Mouse (Mus musculus) heart, adult 2 months (tissue): Measurements from ENCODE around the gene Dglucy. TPM values are rescaled to one million over a fixed set of nuclear protein-coding genes. Genes with fewer than 3 reads are reported as not detected.
"Not testable (repeated sequence)": the region's sequence is repeated elsewhere in the genome, so short reads cannot be mapped to it uniquely, and the experiment has no call there.

ENCODE experiments used
- DNase-seq, 2 experiments: peaks; one replicate each; pipeline ENCODE4 v3.0.0; 2021
- H3K27ac ChIP-seq: fragments of 200-600 bp; 2 replicates; pipeline ENCODE4 v1.8.1; 2022
- H3K27me3 ChIP-seq: fragments of 200-500 bp; 2 replicates; pipeline ENCODE4 v1.6.1; 2012; ENCODE audit warnings: mild to moderate bottlenecking, low read length, inconsistent platforms, mixed read lengths; ENCODE audit not compliant: control insufficient read depth, insufficient read depth
- H3K36me3 ChIP-seq: fragments of 200-500 bp; 2 replicates; pipeline ENCODE4 v1.6.1; 2012; ENCODE audit warnings: low read length, inconsistent platforms; ENCODE audit not compliant: control insufficient read depth, insufficient read depth
- H3K4me1 ChIP-seq: fragments of 200-500 bp; 2 replicates; pipeline ENCODE4 v1.6.1; 2011; ENCODE audit warnings: low read length; ENCODE audit not compliant: control insufficient read depth, insufficient read depth
- H3K4me3 ChIP-seq: fragments of 200-600 bp; 2 replicates; pipeline ENCODE4 v1.8.1; 2022
- H3K79me2 ChIP-seq: fragments of 200-500 bp; replicated peaks from 2 replicates; pipeline ENCODE4 v1.6.1; 2012; ENCODE audit warnings: mild to moderate bottlenecking, inconsistent platforms, low read length, moderate library complexity, mixed read lengths; ENCODE audit not compliant: control insufficient read depth, insufficient read depth
- H3K9ac ChIP-seq: fragments of 200-500 bp; 2 replicates; pipeline ENCODE4 v1.6.1; 2012; ENCODE audit warnings: low read depth, mild to moderate bottlenecking, control low read depth, inconsistent platforms, low read length, mixed read lengths
- CTCF ChIP-seq: fragments of 200-600 bp; IDR thresholded peaks from 2 replicates; pipeline ENCODE4 v1.8.1; 2022; ENCODE audit warnings: antibody characterized with exemption, mild to moderate bottlenecking, moderate library complexity
- EP300 ChIP-seq: fragments of 200-500 bp; IDR thresholded peaks from 2 replicates; pipeline ENCODE4 v1.6.1; 2011; ENCODE audit warnings: low read depth, low read length, control low read depth; ENCODE audit not compliant: insufficient read depth
- POLR2A ChIP-seq: fragments of 200-500 bp; IDR thresholded peaks from 2 replicates; pipeline ENCODE4 v1.6.1; 2011; ENCODE audit warnings: mild to moderate bottlenecking, low read depth, low read length, control low read depth; ENCODE audit not compliant: insufficient read depth
- WGBS: fragments of 180-500 bp; shearing (Covaris S2); methylation state at CpG from one replicate; pipeline ENCODE4 v1.1.7; 2018; 5-methylcytosine and 5-hydroxymethylcytosine counted together
- intact Hi-C: fragments of 180-260 bp; cut with DNase I; formaldehyde crosslinking; loops from one replicate; pipeline ENCODE4 v1.15.1; 2025
- polyA plus RNA-seq: library from polyadenylated mRNA; depleted of rRNA; stranded (reverse); fragments of >200 nt; gene quantifications from 2 replicates; pipeline ENCODE4 v1.2.3, GENCODE M21; 2012
- total RNA-seq, 2 experiments: library from RNA; stranded (reverse); gene quantifications; 2 replicates each; pipeline ENCODE4 v1.2.3; 2021

The Dglucy gene
- total and polyA plus RNA-seq, 3 experiments, result 36.8 to 64.0 (median 60.9) TPM

DNA sequence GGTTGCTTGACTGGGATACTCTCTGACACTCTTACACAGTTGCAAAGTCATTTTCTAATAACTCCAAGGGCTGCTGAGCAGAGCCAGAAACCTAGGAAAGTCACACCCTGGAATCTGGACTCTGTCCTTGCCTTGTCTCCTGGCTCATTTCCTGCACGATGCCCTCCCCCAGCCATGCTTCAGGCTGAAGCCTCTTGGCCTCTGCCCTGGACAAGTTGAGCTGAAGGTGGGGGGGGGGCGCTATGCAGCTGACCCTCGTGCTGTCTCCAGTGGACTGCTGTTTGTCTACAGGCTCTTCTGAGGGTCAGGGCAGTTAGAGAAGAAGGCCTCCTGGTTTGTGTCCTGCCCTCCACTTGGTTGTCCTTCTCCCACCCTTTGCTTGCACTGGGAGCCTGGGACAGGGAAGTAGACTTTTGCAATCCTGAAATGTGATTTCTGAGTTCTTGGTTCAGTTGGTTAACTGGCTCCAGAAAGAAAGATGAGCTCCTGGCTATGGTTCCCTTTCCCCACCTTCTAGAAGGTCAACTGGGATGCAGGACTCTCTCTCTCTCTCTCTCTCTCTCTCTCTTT is 11.2 kb downstream of the Dglucy start:
- Histone ChIP-seq H3K27me3 (no peaks in the 10 kb centered on the region), H3K9ac (no peak overlapping the region), H3K4me1 (peaks cover 3% of the 10 kb centered on the region), H3K4me3 (no peak overlapping the region), H3K36me3 (no peaks in the 10 kb centered on the region; the same call in 1 of the 2 replicates), H3K79me2 (no peaks in the 10 kb centered on the region), H3K27ac (peak overlapping the region; percentile 16)
- TF ChIP-seq CTCF (no peak), EP300 (no peak), POLR2A (no peak)
- intact Hi-C loops, result no loop called here
- 21% methylated on average over 3 of the region's 3 CpGs for WGBS
- peak; percentile 30 to 50 for DNase-seq

DNA sequence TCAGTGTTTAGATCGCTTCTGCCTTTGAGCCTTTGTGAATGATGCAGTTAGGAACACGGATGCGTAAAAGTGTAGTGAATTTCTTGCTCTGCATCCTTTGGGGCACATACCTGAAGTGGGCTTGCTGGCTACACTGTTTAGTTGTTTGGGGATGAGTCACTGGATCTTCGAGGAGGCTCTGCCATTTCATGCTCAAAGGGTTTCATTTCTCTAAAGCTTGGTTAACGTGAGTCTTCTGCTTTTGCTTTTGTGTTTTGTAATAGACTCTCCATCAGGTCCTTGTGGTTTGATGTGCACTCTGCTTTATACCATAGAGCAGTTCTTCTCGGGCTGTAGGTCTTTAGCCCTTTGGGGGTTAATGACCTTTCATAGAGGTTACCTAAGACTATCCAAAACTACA is 12.6 kb downstream of the Dglucy start:
- Histone ChIP-seq H3K4me1 (peaks cover 3% of the 10 kb centered on the region), H3K27me3 (no peaks in the 10 kb centered on the region), H3K9ac (no peak overlapping the region), H3K36me3 (no peaks in the 10 kb centered on the region; the same call in 1 of the 2 replicates), H3K4me3 (no peak overlapping the region), H3K79me2 (no peaks in the 10 kb centered on the region), H3K27ac (no peak overlapping the region)
- no peak for DNase-seq
- TF ChIP-seq EP300 (no peak), CTCF (no peak), POLR2A (no peak)
- intact Hi-C loops, result no loop called here
- WGBS, result 80% methylated on average over 6 of the region's 6 CpGs

DNA sequence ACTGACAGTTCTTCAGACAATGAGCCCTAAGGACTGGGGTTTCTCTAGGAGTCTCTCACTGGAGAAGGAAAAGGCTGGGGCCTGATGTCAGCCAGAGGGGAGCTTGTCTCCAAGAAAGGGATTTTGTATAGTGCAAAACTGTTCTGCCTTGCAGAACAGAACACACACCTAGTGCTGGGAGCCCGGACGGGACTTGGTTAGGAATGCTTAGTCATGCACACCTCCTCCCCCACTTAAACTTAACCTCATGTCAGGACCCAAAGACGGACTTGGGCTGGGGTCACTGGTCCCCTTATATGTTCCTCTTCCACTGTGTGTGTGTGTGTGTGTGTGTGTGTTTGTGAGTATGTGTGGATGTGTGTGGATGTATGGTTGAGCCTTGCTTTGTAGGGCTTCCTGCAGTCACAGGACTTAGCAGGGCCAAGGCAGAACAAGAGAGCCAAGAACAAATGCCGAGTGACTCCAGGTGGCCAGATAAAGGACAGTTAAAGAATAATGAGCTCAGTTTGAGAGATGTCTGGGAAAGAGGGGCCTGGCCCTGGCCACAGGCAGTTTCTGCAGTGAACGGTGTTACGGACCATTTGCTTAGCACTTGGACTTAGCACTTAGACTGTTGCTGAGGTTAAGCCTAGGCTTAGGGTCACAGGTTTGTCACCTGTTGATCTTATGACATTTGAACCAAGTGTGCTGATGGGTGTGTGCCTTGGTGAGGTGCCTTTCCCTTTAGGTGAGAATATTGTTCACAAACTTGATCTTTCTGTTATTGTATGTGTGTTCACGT is 15.8 kb downstream of the Dglucy start:
- Histone ChIP-seq H3K4me3 (no peak overlapping the region), H3K27ac (peak overlapping the region; percentile 41; the same call in 1 of the 2 replicates), H3K4me1 (peaks cover 3% of the 10 kb centered on the region), H3K27me3 (no peaks in the 10 kb centered on the region), H3K79me2 (no peaks in the 10 kb centered on the region), H3K9ac (no peak overlapping the region), H3K36me3 (no peaks in the 10 kb centered on the region; the same call in 1 of the 2 replicates)
- peak in 1 of 2 experiments; percentile 15 for DNase-seq
- 63% methylated on average over 7 of the region's 7 CpGs for WGBS
- intact Hi-C loops, result no loop called here
- TF ChIP-seq POLR2A, result no peak
- no peak for TF ChIP-seq EP300
- TF ChIP-seq CTCF, result no peak

DNA sequence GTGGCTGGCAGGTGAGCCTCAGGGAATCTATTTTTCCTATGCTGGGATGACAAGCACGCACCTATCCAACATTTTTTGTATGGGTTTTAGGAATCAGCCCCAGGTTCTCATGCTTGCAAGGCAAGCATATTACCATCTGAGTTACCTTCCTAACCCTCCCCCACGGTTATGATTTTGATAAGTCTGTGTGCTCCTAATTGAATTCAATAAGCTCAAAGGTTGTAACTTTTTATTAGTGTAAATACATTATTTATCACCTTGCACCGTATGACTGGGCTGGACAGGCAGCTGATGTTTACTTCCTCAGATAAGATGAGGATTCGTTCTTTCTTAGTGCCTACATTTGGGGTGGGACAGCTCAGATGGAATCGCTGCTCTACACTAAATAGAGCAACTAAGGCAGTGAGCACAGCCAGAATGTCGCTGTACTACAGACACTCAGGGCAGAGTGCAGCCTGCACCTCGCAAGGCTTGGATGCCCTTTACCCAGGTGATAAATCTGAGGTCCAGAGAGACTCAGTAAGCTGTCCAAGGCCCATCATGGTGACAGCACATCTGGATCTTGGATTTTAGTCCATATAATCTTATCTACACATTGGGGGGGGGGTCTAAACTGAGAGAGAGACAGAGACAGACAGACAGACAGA is 16.7 kb downstream of the Dglucy start:
- DNase-seq, result peak in 1 of 2 experiments; percentile 9
- Histone ChIP-seq H3K4me1 (peaks cover 3% of the 10 kb centered on the region), H3K36me3 (no peaks in the 10 kb centered on the region; the same call in 1 of the 2 replicates), H3K27me3 (no peaks in the 10 kb centered on the region), H3K27ac (no peak overlapping the region), H3K4me3 (no peak overlapping the region), H3K9ac (no peak overlapping the region), H3K79me2 (no peaks in the 10 kb centered on the region)
- intact Hi-C loops, result no loop called here
- 79% methylated on average over 7 of the region's 7 CpGs for WGBS
- no peak for TF ChIP-seq EP300
- no peak for TF ChIP-seq POLR2A
- TF ChIP-seq CTCF, result no peak

DNA sequence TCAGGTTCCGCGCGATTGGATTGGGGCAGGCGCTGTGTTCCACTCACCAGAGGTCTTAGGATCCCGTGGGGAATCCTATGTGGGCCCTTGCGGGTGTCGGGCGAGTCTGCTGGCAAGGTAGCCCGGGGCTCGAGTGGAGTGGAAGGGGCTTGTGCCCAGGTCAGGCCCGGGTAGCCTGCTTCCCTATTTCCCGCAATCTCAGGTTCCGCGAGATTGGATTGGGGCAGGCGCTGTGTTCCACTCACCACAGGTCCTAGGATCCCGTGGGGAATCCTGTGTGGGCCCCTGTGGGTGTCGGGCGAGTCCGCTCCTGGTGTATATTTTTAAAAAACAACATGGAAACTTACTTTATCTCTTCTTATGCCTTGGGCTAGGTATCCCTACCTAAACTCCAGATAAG is 24.5 kb downstream of the Dglucy start:
- DNase-seq, H3K27ac ChIP-seq, H3K27me3 ChIP-seq, H3K4me1 ChIP-seq, H3K9ac ChIP-seq, H3K79me2 ChIP-seq, intact Hi-C loops, H3K4me3 ChIP-seq, H3K36me3 ChIP-seq: not testable (repeated sequence)
- WGBS, result 95% methylated on average over 19 of the region's 19 CpGs

DNA sequence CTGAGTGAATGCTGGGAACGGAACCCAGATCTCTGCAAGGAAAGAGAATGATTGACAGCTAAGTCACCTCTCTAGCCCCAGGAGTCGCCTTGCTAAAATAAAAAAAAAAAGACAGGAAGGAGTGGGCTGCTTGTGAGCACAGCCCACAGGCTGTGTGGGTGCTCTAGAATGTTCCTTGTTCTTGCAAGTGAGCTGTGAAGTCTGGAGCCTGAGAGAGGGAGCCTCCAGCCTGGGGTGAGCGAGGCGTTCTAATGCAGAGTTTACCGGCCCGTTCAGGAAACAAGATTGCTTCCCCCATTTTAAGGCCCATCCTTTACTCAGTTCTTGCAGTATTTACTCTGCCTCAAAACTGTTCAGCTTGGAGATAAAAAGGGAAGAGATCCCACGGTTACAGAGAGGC is 28.4 kb downstream of the Dglucy start:
- Histone ChIP-seq H3K4me1 (no peaks in the 10 kb centered on the region), H3K36me3 (no peaks in the 10 kb centered on the region), H3K4me3 (no peak overlapping the region), H3K9ac (no peak overlapping the region), H3K79me2 (no peaks in the 10 kb centered on the region), H3K27me3 (no peaks in the 10 kb centered on the region), H3K27ac (no peak overlapping the region)
- no peak for TF ChIP-seq EP300
- intact Hi-C loops, result no loop called here
- no peak for DNase-seq
- WGBS, result 70% methylated on average over 7 of the region's 7 CpGs
